Mouse (Mus musculus): ENCODE data around the gene Olfr1214.
"Not testable (repeated sequence)": the region's sequence is repeated elsewhere in the genome, so short reads cannot be mapped to it uniquely, and the experiment has no call there.

The Olfr1214 gene

GRCm38 (mm10) chr2:88992553-88992952 lies at the start of gene Olfr1214:
TSS of gene Olfr1214 (minus strand) at chr2:88992653.
- DNase-seq (ENCODE audit: low spot score in 2 of 2): no peak

GRCm38 (mm10) chr2:89031965-89032364 lies 39.5 kb upstream of the Olfr1214 start, which contains the start of gene Olfr1217:
TSS of gene Olfr1217 (minus strand) at chr2:89032065.
- no peak for DNase-seq (ENCODE audit: low spot score in 2 of 2)

- not testable (repeated sequence) for DNase-seq (ENCODE audit: low spot score in 2 of 2)
Measured at GRCm38 (mm10) chr2:89021436-89021835, 29.0 kb upstream of the Olfr1214 start.

- DNase-seq (ENCODE audit: low spot score in 2 of 2): no peak
Measured at GRCm38 (mm10) chr2:89018240-89018639, 25.8 kb upstream of the Olfr1214 start, which contains the start of gene Olfr1216. TSS of gene Olfr1216 (minus strand) at chr2:89018340.

- DNase-seq (ENCODE audit: low spot score in 2 of 2): no peak
Measured at GRCm38 (mm10) chr2:89006873-89007272, 14.4 kb upstream of the Olfr1214 start, which contains the start of gene Olfr1215. TSS of gene Olfr1215 (minus strand) at chr2:89006973.

GRCm38 (mm10) chr2:88980181-88980580 lies 12.3 kb downstream of the Olfr1214 start, which contains the start of gene Gm13762:
TSS of gene Gm13762 (minus strand) at chr2:88980281.
- no peak for DNase-seq (ENCODE audit: low spot score in 2 of 2)

- no peak for DNase-seq (ENCODE audit: low spot score in 2 of 2)
Measured at GRCm38 (mm10) chr2:88953669-88954068, 38.8 kb downstream of the Olfr1214 start, which contains the start of gene Olfr1212. TSS of gene Olfr1212 (plus strand) at chr2:88953969.

- no peak for DNase-seq (ENCODE audit: low spot score in 2 of 2)
Measured at GRCm38 (mm10) chr2:88938011-88938410, 54.4 kb downstream of the Olfr1214 start, which contains the start of gene Olfr1211. TSS of gene Olfr1211 (minus strand) at chr2:88938111.

All from thymus, postnatal 10 days (tissue).